Mouse (Mus musculus) T-helper 17 cell (primary cell): ENCODE results near the gene Styxl1.

Source experiments
- in situ Hi-C, 2 experiments: fragments of 300-600 bp; cut with MboI, MseI; formaldehyde crosslinking; loops; 1 replicate in 1 of 2; 2 replicates in 1 of 2; pipeline ENCODE4 v1.15.1; 2025; ENCODE audit warnings: high pct_unique_total_duplicates in 2 of 2

Gene Styxl1

GRCm38 (mm10) chr5:135777796-135778470 is at the start of gene Styxl1:
Gene Styxl1, minus strand, starts transcription at chr5:135778385.
- in situ Hi-C loops, result loop anchor here in 1 of 2 experiments (5.0 kb wide), 1 partner anchor 231 kb away; the partner anchor contains the start of gene Hip1

- in situ Hi-C loops, result no loop called here
Observed at GRCm38 (mm10) chr5:135826225-135826624, 48.0 kb upstream of the Styxl1 start.

DNA sequence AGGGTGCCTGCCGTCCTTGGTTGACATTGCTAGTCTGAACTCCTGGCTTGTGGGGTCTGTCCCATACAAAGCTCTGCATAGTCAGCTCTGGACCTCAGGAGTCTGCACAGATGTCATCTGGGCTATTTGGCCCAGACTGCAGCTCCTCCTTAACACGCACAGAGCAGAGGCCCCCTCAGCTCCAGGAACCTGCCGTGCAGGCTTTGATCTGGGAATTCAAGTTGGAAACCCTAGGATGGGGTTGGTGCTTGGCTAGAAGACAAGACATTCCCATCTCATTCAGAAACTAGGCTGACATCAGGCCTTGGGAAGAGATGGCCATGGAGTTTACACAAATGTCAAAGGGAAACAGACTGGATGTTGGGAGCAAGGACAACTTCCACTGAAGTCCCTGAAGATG is 46.3 kb upstream of the Styxl1 start:
- in situ Hi-C loops, result no loop called here

GRCm38 (mm10) chr5:135822316-135822944 is 44.2 kb upstream of the Styxl1 start:
- in situ Hi-C loops, result no loop called here

GRCm38 (mm10) chr5:135818491-135818890 is 40.3 kb upstream of the Styxl1 start:
- in situ Hi-C loops, result no loop called here

DNA sequence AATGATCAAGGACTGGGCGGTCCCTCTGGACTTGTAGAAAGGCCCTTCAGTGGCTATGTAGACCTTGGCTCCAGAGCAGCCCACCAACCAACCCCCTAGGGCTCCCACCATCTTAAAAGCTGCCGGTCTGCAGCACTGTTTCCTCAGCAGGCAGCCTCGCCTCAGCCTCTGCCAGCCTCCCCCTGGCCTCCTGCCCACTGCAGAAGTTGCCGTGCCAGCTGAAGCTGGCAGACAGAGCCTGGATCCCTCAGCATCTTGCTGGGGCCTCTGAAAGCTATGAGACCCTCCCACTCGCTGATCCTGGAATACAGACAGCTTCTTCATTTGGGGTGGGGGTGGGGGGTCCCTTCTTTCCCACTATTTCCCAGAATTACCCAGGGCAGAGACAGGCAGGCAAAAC is 34.8 kb upstream of the Styxl1 start:
- in situ Hi-C loops, result no loop called here

GRCm38 (mm10) chr5:135807263-135807637 is 29.1 kb upstream of the Styxl1 start:
- in situ Hi-C loops, result loop anchor here in 1 of 2 experiments (5.0 kb wide), 1 partner anchor 40 kb away; no protein-coding TSS in a partner anchor

GRCm38 (mm10) chr5:135806555-135807262 is 28.5 kb upstream of the Styxl1 start, which contains the start of gene Srrm3:
Gene Srrm3, plus strand, starts transcription at chr5:135806890.
- in situ Hi-C loops, result loop anchor here in 1 of 2 experiments (5.0 kb wide), 1 partner anchor 41 kb away; no protein-coding TSS in a partner anchor

DNA sequence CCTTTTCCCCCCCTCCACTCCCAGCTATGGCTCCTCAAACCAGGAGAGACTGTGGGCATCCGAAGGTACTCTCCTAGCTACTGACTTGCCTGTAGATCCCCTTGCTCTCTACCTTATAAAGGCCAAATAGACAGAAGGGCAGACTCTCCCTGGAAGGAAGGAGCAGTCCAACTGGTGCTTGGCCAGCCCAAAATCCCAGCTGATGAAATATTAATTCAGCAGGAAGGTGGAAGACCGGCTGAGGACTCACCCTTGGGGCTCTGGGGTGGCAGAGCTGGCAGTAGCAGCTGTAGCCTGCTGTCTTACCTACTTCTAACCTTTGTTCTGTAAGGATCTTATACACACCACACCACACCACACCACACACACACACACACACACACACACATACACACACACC is 26.6 kb upstream of the Styxl1 start:
- in situ Hi-C loops, result loop anchor here in 1 of 2 experiments (5.0 kb wide), 1 partner anchor 43 kb away; no protein-coding TSS in a partner anchor

GRCm38 (mm10) chr5:135803676-135804075 is 25.5 kb upstream of the Styxl1 start:
- in situ Hi-C loops, result no loop called here

GRCm38 (mm10) chr5:135803135-135803534 is 24.9 kb upstream of the Styxl1 start:
- in situ Hi-C loops, result no loop called here

- in situ Hi-C loops, result no loop called here
Observed at GRCm38 (mm10) chr5:135802641-135803040, 24.5 kb upstream of the Styxl1 start.

GRCm38 (mm10) chr5:135800927-135801326 is 22.7 kb upstream of the Styxl1 start:
- in situ Hi-C loops, result no loop called here

DNA sequence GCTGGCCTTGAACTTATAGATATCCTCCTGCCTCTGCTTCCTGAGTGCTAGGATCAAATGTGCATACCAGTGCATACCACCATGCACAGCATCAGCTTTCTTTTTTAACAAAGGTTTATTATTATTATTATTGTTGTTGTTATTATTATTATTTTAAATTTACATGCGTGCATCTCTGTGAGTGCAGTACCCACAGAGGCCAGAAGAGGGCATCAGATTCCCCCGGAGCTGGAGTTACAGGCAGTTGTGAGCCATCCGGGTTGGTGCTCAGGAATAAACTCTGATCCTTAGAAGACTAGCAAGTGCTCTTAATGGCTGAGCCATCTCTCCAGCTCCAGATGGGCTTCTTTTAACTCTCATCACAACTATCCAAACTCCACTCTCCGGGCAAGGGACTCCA is 21.6 kb upstream of the Styxl1 start:
- in situ Hi-C loops, result no loop called here

GRCm38 (mm10) chr5:135794859-135795181 is 16.6 kb upstream of the Styxl1 start:
- in situ Hi-C loops, result no loop called here

- in situ Hi-C loops, result no loop called here
Observed at GRCm38 (mm10) chr5:135793996-135794858, 16.0 kb upstream of the Styxl1 start.

DNA sequence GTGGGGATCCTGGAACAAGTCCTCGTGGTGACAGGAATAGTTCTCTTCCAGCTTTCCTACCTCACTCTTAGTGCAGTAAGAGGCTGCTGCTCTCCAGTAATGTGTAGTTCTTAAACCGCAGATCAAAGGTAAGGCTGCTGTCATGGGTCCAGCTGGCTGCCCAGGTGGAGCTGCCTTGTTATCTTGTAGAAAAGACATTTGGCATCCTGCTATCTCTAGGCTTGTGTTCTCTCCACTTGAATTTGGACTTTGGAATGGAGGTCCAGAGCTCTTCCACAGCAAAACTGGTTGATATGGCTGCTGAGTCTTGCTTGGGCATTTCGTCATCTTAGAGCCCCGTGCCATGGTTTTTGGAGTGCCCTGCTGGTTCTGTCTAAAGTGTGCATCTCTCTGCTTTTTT is 4.7 kb upstream of the Styxl1 start:
- in situ Hi-C loops, result no loop called here

DNA sequence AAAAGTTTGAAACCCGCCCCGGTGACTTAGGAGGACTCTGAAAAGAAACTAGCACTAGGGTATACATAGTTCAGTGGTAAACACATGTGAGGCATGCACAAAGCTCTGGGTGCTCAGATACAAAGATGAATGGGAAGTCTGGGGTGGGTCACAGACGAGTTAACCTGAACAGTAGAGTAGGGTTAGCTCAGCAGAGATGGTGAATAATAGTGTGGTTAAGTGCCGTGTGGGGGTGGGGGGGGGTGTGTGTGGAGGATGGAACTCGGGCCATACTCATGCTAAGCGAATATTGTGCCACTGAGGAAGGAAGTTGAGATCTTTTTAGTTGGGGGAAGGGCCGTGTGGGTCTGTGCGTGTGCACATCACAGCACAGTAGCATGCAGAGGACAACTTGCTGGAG is 2.1 kb upstream of the Styxl1 start:
- in situ Hi-C loops, result no loop called here

DNA sequence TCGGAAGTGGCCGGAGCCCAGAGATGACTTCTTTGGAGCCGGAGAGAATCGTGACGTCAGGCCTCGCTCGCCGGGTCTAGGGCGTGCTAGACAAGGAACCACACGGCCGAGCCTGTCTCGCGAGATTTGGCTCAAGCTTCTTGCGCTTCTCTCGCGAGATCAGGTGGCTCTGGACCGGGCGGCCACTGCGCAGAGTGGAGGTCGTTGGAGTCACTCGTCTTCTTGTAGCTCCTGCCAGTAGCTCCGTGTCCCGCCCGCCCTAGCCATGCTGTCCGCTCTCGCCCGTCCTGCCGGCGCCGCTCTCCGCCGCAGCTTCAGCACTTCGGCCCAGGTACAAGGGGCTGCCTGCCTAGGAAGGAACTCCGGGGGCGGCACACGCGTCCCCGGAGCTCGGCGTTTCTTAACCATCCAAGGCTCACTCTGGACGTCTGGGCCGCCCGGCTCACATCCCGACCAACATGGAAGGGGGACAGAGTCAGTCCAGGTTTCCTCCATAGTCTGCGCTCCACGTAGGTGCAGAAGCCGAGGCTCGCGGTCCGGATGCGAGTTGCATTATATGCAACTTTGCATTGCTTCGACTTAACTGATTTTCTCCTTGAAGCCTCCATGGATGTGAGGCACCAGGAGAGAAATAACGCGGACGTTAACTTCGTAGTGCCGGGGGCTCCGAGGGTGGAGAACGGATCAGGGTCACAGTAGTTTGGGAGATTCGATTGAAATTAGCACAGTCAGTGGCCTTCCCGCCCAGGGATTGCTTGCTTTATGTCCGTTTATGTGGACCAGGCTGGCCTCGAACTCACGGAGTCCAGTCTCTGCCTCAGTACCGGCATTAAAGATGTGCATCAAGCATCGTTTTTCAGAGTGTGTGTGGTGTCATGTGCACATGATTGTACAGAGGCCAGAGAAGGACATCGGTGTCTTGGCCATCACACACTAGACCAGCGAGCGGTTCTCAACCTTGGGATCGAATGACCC is 573 bp upstream of the Styxl1 start, which contains the start of gene Mdh2:
Gene Mdh2 (plus strand): TSS at position 10 of the 975 bp plus-strand sequence.
- in situ Hi-C loops, result loop anchor here in 1 of 2 experiments (5.0 kb wide), 1 partner anchor 231 kb away; the partner anchor contains the start of gene Hip1

DNA sequence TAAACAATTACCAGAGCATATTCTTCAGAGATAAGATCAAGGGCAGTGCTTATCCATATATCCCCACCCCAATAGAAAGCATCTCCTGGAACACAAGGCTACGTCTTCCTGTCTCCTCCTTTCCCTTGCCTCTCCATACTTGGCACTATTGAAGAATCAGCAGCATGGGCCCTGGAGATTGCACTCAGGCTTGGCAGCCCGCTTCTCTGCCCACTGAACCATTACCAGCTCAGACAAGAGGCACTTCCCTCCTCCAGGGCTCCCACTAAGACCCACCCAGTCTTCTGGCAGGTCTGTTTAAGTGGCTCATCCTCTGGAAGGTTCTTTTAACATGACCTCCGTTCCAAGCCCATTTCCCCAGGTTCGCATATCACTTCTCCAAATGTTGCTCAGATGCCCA is 1.6 kb downstream of the Styxl1 start:
- in situ Hi-C loops, result loop anchor here in 1 of 2 experiments (5.0 kb wide), 1 partner anchor 229 kb away; the partner anchor contains the start of gene Hip1
